Mouse (Mus musculus) ES-Bruce4 (cell line): Measurements from ENCODE around the gene Actl6a. TPM values are rescaled to one million over a fixed set of nuclear protein-coding genes. Genes with fewer than 3 reads are reported as not detected.

ENCODE experiments used
- H3K27ac ChIP-seq: 2 replicates; pipeline ENCODE4 v1.5.1; 2012; ENCODE audit warnings: low read length, inconsistent platforms; ENCODE audit not compliant: insufficient read depth
- H3K27me3 ChIP-seq: 2 replicates; pipeline ENCODE4 v1.6.1; 2012; ENCODE audit warnings: mild to moderate bottlenecking, low read length, inconsistent platforms; ENCODE audit not compliant: control insufficient read depth, poor library complexity, insufficient read depth, severe bottlenecking
- H3K36me3 ChIP-seq: 2 replicates; pipeline ENCODE4 v1.6.1; 2012; ENCODE audit warnings: inconsistent platforms, mild to moderate bottlenecking, low read length, moderate library complexity; ENCODE audit not compliant: control insufficient read depth, poor library complexity, insufficient read depth, severe bottlenecking
- H3K4me1 ChIP-seq: one replicate; pipeline ENCODE4 v1.8.1; 2011; ENCODE audit warnings: low read length; ENCODE audit not compliant: control insufficient read depth, insufficient read depth
- H3K4me3 ChIP-seq: 2 replicates; pipeline ENCODE4 v1.5.1; 2011; ENCODE audit warnings: low read depth, mild to moderate bottlenecking, low read length
- H3K9ac ChIP-seq: 2 replicates; pipeline ENCODE4 v1.6.1; 2012; ENCODE audit warnings: low read depth, mild to moderate bottlenecking, inconsistent platforms; ENCODE audit not compliant: poor library complexity, severe bottlenecking
- H3K9me3 ChIP-seq: replicated peaks from 2 replicates; pipeline ENCODE4 v1.6.1; 2012; ENCODE audit warnings: mild to moderate bottlenecking, low read length, inconsistent platforms; ENCODE audit not compliant: control insufficient read depth, poor library complexity, insufficient read depth, severe bottlenecking
- CTCF ChIP-seq: IDR thresholded peaks from one replicate; pipeline ENCODE4 v1.8.1; 2011; ENCODE audit warnings: low read depth, low read length
- EP300 ChIP-seq: IDR thresholded peaks from 2 replicates; pipeline ENCODE4 v1.6.1; 2011; ENCODE audit warnings: low read depth, low read length; ENCODE audit not compliant: insufficient read depth
- POLR2A ChIP-seq: IDR thresholded peaks from one replicate; pipeline ENCODE4 v1.8.1; 2011; ENCODE audit warnings: low read length; ENCODE audit not compliant: insufficient read depth
- polyA plus RNA-seq: library from polyadenylated mRNA; stranded (reverse); fragments of >200 nt; gene quantifications from 2 replicates; pipeline ENCODE4 v1.2.4, GENCODE M21; 2011; ENCODE audit warnings: low read depth; ENCODE audit not compliant: missing spikeins, insufficient read depth, insufficient read length

The Actl6a gene
- polyA plus RNA-seq, 1 experiment, result 140 TPM

- no peak overlapping the region for H3K4me3 ChIP-seq
- no peaks in the 10 kb centered on the region for H3K4me1 ChIP-seq
- H3K9ac ChIP-seq, result no peak overlapping the region
- H3K36me3 ChIP-seq, result no peaks in the 10 kb centered on the region
- no peak overlapping the region for H3K27ac ChIP-seq
- TF ChIP-seq POLR2A, result no peak
- TF ChIP-seq CTCF, result no peak
- TF ChIP-seq EP300, result no peak
- H3K27me3 ChIP-seq, result no peaks in the 10 kb centered on the region
- H3K9me3 ChIP-seq, result no peaks in the 10 kb centered on the region
These were observed 45.1 kb upstream of the Actl6a start for GRCm38 (mm10) chr3:32660831-32661555.

- Histone ChIP-seq H3K36me3 (no peaks in the 10 kb centered on the region), H3K4me1 (no peaks in the 10 kb centered on the region), H3K4me3 (no peak overlapping the region), H3K27ac (no peak overlapping the region), H3K27me3 (no peaks in the 10 kb centered on the region), H3K9me3 (no peaks in the 10 kb centered on the region), H3K9ac (no peak overlapping the region)
- TF ChIP-seq POLR2A (no peak), CTCF (no peak), EP300 (no peak)
These were observed 44.6 kb upstream of the Actl6a start for GRCm38 (mm10) chr3:32661556-32661930.

GRCm38 (mm10) chr3:32668256-32668959 is 37.7 kb upstream of the Actl6a start:
- H3K4me1 ChIP-seq, result no peaks in the 10 kb centered on the region
- H3K9ac ChIP-seq, result no peak overlapping the region
- no peak overlapping the region for H3K4me3 ChIP-seq
- TF ChIP-seq EP300 (no peak), CTCF (no peak), POLR2A (no peak)
- H3K36me3 ChIP-seq, result no peaks in the 10 kb centered on the region
- H3K9me3 ChIP-seq, result no peaks in the 10 kb centered on the region
- no peaks in the 10 kb centered on the region for H3K27me3 ChIP-seq
- no peak overlapping the region for H3K27ac ChIP-seq

- no peak overlapping the region for H3K27ac ChIP-seq
- no peaks in the 10 kb centered on the region for H3K36me3 ChIP-seq
- H3K9me3 ChIP-seq, result no peaks in the 10 kb centered on the region
- no peaks in the 10 kb centered on the region for H3K27me3 ChIP-seq
- H3K9ac ChIP-seq, result no peak overlapping the region
- no peak overlapping the region for H3K4me3 ChIP-seq
- no peak for TF ChIP-seq CTCF
- no peak for TF ChIP-seq EP300
- TF ChIP-seq POLR2A, result no peak
- no peaks in the 10 kb centered on the region for H3K4me1 ChIP-seq
These were observed 36.9 kb upstream of the Actl6a start for GRCm38 (mm10) chr3:32669211-32669610.

- Histone ChIP-seq H3K4me3 (no peak overlapping the region), H3K9ac (no peak overlapping the region), H3K27ac (no peak overlapping the region), H3K4me1 (no peaks in the 10 kb centered on the region), H3K9me3 (no peaks in the 10 kb centered on the region), H3K36me3 (no peaks in the 10 kb centered on the region), H3K27me3 (no peaks in the 10 kb centered on the region)
- no peak for TF ChIP-seq POLR2A
- no peak for TF ChIP-seq CTCF
- no peak for TF ChIP-seq EP300
These were observed 35.9 kb upstream of the Actl6a start for GRCm38 (mm10) chr3:32670196-32670595.

GRCm38 (mm10) chr3:32673151-32673550 is 32.9 kb upstream of the Actl6a start:
- Histone ChIP-seq H3K4me3 (no peak overlapping the region), H3K27me3 (no peaks in the 10 kb centered on the region), H3K4me1 (no peaks in the 10 kb centered on the region), H3K9ac (no peak overlapping the region), H3K36me3 (no peaks in the 10 kb centered on the region), H3K9me3 (no peaks in the 10 kb centered on the region; the same call in 1 of the 2 replicates), H3K27ac (no peak overlapping the region)
- TF ChIP-seq EP300 (no peak), POLR2A (no peak), CTCF (no peak)
